Mouse (Mus musculus) left cerebral cortex, postnatal 14 days (tissue): Measurements from ENCODE around the gene Smurf1. TPM values are rescaled to one million over a fixed set of nuclear protein-coding genes. Genes with fewer than 3 reads are reported as not detected.

Source experiments
- DNase-seq, 2 experiments: peaks; one replicate each; pipeline ENCODE4 v3.0.0; 2021 to 2022; ENCODE audit warnings: low spot score in 2 of 2, mixed read lengths in 1 of 2
- intact Hi-C: fragments of 180-260 bp; cut with DNase I; formaldehyde crosslinking; loops from one replicate; pipeline ENCODE4 v1.15.1; 2025
- total RNA-seq, 2 experiments: library from RNA; stranded (reverse); gene quantifications; 2 replicates each; pipeline ENCODE4 v1.2.3; 2021

Gene Smurf1
- total RNA-seq, 2 experiments from 2014 or later: 37.2 to 40.8 TPM

DNA sequence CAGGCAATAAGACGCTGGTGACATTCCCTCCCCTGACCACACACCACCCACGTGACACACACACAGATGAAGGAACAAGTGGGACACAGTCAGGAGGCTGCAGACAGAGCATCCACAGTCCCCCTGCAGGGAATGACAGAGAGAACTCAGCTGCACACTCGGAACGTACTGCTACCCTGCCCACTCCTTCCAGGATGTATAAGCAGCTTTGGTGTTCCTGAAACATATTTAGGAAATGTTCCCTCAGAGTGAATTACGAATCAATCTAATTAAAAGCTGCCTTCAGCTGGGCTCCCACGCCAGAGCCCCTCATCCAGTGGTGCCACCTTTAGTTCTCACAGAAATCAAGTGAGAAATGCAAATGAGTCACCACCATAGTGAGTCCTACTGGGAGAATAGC, 42.3 kb downstream of the Smurf1 start:
- DNase-seq: peak; percentile 69 to 91
- intact Hi-C loops: no loop called here

DNA sequence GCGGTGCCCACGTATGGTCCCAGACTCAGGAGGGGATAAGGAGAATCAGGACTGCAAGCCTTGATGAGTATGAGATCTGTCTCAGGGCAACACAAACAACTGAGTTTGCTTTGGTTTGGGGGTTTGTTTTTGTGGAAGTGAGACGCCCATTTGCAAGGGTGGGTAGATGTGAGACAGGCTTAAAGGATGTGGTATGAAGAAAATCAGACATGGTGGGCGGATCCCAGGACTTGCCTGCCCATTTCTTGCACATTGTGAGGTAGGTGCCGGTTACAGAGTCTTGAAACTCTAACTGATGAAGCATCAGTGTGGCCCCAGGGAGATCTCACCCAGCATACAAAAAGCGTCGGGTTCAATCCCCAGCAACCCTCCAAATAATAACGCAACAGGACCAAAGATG, 45.9 kb downstream of the Smurf1 start:
- intact Hi-C loops: no loop called here

DNA sequence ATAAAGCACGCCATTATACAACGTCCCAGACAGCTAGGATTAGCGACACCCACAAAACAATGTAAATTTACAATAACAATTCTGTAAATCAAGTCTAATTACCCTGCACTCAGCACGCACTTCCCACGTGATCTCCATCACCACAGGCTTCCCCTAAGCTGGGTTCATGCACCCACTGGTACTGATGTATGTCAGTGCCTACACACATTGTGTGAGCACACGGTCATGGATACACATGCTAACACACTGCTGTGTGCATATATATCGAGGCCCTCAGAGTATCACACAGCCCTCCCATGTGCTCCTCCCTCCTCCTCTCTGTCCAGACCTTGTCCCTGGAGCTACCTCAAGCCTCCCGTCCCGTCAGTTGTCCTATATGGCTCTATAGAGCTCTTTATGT, 46.5 kb downstream of the Smurf1 start:
- no peak for DNase-seq
- intact Hi-C loops: no loop called here

More for the DNA sequence above, 45.9 kb downstream of the Smurf1 start:
- no peak for DNase-seq

- DNase-seq: no peak
- intact Hi-C loops: no loop called here
Measured at GRCm38 (mm10) chr5:144918204-144918603, 47.4 kb downstream of the Smurf1 start.

- intact Hi-C loops: no loop called here
- DNase-seq: no peak
Measured at GRCm38 (mm10) chr5:144917172-144917571, 48.5 kb downstream of the Smurf1 start.

DNA sequence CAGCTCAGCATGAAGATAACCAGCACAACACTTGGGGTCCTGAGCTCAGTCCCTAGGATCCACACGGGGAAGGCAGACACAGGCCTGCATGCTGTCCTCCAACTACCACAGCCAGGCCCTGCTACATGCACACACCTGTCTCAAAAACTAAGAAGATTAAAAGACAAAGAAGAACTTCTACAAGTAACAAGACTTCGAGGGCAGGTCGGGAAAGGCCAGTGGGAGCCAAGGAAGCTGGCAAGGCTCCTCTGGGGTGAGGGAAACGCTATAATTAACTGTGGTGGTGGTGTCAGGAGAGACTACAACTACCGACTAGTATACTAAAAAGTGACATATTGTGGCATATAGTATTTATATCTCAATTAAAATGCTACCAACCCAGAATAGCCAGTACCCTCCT, 49.8 kb downstream of the Smurf1 start:
- intact Hi-C loops: no loop called here
- DNase-seq: no peak

GRCm38 (mm10) chr5:144914433-144914906, 51.2 kb downstream of the Smurf1 start:
- intact Hi-C loops: loop anchor here (5.0 kb wide), 1 partner anchor 53 kb away; the partner anchor contains the start of gene Smurf1
- DNase-seq: peak; percentile 56 to 73

- DNase-seq: peak; percentile 52 to 56
- intact Hi-C loops: loop anchor here (5.0 kb wide), 1 partner anchor 53 kb away; the partner anchor contains the start of gene Smurf1
Measured at GRCm38 (mm10) chr5:144913923-144914322, 51.7 kb downstream of the Smurf1 start.

DNA sequence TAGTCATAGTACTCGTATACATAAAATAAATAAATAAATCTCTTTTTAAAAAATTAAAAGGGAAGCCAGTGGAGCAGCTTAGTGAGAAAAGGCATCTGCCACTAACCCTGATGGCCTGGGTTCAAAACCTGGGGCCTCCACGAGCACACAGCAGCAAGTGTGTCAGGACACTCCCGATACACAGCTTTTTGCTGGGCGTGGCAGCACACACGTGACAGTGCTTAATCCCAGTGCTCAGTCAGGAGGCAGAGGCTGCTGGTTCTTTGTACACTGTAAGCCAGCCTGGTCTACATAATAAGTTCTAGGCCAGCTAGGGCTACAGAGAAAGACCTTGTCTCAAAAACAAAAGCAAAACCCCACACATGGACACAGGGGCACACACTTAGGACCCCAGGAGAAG, 52.3 kb downstream of the Smurf1 start:
- no peak for DNase-seq
- intact Hi-C loops: loop anchor here (5.0 kb wide), 1 partner anchor 54 kb away; the partner anchor contains the start of gene Smurf1

GRCm38 (mm10) chr5:144912519-144913310, 52.9 kb downstream of the Smurf1 start:
- intact Hi-C loops: loop anchor here (5.0 kb wide), 1 partner anchor 55 kb away; the partner anchor contains the start of gene Smurf1
- no peak for DNase-seq

- no peak for DNase-seq
- intact Hi-C loops: loop anchor here (5.0 kb wide), 1 partner anchor 78 kb away; no protein-coding TSS in a partner anchor
Measured at GRCm38 (mm10) chr5:144909521-144909920, 56.1 kb downstream of the Smurf1 start.

DNA sequence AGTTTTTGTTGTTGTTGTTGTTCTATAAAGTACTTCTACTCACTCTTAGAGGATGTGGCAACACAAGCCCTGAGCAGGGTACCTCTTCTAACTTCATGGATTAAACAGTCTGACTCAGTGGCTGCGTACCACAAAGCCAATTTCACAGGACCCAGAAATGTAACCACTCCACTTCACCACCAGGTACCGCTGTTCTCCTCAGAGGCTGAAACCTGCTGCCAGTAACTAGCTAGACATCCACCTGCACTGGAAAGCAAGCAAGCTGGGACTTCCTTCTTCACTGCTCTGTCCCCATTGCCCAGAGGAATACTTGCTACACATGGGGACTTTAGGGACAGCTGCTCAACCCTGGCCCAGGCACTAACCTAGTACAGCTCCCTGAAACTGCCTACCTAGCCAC, 58.1 kb downstream of the Smurf1 start:
- intact Hi-C loops: loop anchor here (5.0 kb wide), 1 partner anchor 80 kb away; no protein-coding TSS in a partner anchor
- DNase-seq: no peak

DNA sequence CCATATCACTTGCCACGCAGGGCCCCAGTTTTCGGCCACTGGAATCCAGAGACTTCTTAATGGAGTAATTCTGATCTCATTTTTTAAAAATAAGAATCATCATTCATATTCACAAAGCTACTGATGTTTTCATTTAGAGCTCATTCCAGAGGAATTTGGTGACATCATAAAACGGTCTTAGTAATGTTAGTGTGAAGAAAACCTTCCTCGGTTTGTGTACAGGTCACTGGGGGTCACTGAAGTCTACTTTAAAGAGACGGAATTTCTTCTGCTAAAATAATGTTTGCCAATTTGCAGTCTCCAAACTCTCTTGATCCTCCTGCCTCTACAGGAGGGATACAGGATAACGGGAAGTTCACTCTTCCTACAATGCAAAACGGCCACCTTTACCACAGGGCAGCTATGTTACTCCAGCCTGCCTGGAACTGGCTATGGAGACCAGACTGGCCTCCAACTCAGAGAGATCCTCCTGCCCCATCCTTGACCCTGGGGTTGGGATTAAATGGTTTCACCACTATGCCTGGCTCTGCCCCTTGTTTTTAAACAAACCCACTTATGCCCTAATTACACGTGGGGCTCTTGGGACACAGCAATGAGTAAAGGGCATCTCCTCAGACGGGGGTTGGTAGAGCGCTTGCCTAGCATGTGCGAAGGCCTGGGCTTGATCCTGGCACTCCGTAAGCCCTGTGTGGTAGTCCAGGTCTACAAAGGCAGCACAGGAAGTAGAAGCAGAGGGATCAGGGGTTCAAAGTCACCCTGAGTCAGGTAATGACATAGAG, 61.1 kb downstream of the Smurf1 start:
- intact Hi-C loops: loop anchor here (5.0 kb wide), 1 partner anchor 83 kb away; no protein-coding TSS in a partner anchor

GRCm38 (mm10) chr5:144901791-144902190, 63.9 kb downstream of the Smurf1 start:
- intact Hi-C loops: no loop called here

More for the DNA sequence above, 61.1 kb downstream of the Smurf1 start:
- no peak for DNase-seq

DNA sequence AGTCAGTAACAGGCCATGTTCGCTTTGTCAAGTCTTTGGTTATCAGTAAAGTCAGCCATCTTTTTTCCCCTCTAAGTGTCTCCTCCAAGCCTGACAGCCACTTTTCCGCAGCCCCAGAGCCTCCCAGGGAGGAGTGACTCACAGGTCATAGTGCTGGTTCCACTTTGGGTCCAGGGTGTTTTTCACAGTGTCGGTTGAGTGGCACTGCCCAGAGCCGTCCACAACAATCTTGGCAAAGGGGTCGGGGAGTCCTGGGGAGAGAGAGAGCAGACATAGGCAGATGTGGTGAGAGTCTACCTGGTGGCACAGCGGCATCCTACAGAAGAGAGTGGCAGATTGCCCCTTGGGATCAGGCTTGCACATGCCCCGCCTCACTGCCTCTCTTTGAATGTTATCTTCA, 64.6 kb downstream of the Smurf1 start:
- intact Hi-C loops: no loop called here
- no peak for DNase-seq

More at GRCm38 (mm10) chr5:144901791-144902190, 63.9 kb downstream of the Smurf1 start:
- no peak for DNase-seq

- intact Hi-C loops: no loop called here
- DNase-seq: no peak
Measured at GRCm38 (mm10) chr5:144898448-144899052, 67.1 kb downstream of the Smurf1 start.

DNA sequence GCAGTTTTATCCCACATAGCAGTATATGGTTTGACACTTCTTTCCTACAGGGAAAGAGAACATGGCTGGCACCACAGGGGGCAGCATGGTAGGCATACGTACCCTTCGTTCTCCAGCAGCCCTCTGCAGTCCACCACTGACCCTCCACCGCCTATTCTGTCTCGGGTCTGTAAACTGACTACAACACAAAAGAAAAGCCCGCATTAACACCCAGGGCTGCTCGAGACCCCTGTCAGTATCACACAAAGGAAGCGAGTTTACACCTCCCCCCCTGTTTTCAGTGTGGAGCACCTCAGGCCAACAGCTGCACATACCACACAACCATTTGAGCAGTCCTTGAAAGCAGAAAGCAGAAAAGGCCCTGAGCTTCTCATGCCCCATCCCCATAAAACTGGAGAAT, 67.8 kb downstream of the Smurf1 start:
- no peak for DNase-seq
- intact Hi-C loops: no loop called here

GRCm38 (mm10) chr5:144891276-144891675, 74.4 kb downstream of the Smurf1 start:
- DNase-seq: no peak
- intact Hi-C loops: no loop called here

DNA sequence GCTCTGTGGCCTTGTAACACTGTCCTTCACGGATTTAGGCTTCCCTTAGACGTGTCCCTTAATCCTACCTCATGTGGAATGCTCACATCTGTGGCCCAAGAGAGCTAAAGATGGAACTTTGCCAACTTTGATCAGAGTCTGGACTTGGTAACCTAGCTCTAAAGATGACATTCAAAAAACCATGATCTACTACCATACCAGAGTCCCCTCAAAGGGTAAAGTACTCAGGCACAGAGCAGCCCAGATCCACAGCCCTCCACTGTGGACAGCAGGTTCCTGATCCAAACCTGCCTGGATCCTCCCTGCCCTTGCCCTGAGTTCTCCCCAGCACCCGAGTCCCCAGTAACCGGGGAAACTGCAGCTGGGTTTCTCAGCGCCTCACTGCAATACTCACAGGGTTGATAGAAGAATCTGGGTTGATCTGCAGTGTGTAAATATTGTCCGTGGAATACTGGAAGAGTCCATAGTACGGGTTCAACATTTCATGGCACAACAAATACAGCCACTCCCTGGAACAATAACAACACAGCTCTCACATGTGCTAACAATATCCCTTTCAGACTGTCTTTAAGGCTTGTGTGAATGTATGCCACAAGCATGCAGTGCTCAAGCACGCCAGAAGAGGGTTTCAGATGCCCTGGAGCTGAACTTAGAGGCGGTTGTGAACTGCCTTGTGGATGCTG, 79.5 kb downstream of the Smurf1 start:
- intact Hi-C loops: no loop called here
- DNase-seq: no peak
